Mouse (Mus musculus) neural tube, embryonic 10.5 days (tissue): ENCODE measurements at regions not wholly inside any gene's neighbourhood (a gene's known extent, or its start where the extent isn't known, plus 50 kb on each side); places are given as distances from the start of the nearest gene placed in this dataset.
A peak's percentile ranks its signal among the peaks of the same experiment; 100 is the strongest.

Source experiments
- DNase-seq: peaks from one replicate; pipeline ENCODE4 v3.0.0-alpha.2; 2017; ENCODE audit warnings: low spot score; ENCODE audit errors: extremely low spot score

DNA sequence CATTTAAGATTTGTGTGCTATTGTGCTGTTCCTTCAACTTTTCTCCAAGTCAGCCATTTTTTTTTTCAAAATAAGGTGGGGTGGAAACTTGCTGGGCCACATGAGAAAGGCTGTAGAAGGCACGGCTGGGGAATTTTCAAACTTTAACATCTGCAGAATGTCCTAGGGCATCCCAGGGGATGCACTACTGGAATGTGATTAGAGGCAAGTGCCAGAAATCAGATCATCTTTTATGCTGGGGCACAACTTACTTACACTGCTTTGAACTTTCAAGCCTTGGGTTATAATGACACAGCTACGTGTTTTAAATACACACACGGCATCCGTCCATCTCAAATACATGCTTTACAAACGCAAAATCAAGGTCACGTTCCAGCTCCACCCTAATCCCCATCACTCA, 463.0 kb downstream of the Pik3r1 start:
- DNase-seq, result no peak

- no peak for DNase-seq
Observed at GRCm38 (mm10) chr13:101301361-101301760, 466.7 kb downstream of the Pik3r1 start.

DNA sequence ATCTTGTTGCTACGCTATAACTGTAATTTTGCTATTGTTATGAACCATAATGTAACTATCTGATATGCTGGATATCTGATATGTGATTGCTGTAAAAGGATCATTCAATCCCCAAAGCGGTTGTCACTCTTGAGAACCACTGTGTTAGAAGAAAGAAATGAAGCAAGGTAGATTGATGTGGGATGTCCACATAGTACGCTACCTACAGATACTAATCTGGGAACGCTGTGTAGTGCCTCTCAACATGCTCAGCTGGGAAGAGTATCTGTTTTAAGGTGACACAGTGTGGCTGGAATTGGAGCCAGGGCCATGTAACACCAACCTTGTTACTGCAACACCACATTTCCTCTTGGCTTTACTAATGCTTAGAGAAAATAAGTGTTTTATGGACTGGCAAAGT, 456.2 kb upstream of the Slc30a5 start:
- no peak for DNase-seq

- DNase-seq, result no peak
Observed at GRCm38 (mm10) chr13:101287131-101287530, 453.9 kb upstream of the Slc30a5 start.

DNA sequence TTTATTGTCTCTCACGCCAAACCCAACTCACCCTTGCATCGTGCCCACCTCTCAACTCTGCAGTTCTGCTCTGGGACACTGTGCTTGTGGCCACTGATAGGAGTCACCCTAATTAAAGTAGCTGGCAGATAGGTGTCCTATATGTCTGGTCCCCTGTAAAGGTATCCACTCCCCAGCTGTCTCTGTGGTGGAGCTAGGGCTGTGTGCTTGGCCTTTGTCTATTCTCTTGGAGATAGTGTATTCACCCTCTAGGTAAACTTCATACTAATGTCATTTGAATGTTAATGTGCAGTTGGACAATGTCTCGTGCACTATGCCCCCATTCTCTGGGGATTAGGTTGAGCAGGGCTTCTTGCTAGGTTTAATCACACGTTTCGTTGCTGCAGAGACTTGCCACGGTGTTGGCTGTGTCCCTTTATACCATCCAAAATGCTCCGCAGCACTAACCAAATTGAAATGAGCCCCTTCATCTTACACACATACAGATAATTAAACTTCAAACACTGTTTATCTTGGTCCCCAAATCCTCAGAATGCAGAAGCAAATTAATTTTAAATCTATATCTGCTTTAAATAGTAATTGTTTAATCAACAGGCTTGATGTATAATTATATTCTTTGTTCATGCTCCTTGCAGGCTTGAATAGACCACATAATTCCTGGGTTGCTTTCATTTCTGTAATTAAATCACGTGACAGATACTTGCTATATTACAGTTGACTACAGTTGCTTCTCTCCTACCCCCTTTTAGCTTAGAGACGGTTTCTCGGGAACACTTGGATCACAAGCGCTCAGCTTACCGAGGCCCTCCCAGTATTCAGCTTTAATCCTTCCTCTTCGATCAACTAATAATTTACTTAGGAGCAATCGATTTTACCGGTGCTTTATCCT, 453.0 kb upstream of the Slc30a5 start:
- no peak for DNase-seq

- no peak for DNase-seq
Observed at GRCm38 (mm10) chr13:101278127-101278526, 444.9 kb upstream of the Slc30a5 start.

DNA sequence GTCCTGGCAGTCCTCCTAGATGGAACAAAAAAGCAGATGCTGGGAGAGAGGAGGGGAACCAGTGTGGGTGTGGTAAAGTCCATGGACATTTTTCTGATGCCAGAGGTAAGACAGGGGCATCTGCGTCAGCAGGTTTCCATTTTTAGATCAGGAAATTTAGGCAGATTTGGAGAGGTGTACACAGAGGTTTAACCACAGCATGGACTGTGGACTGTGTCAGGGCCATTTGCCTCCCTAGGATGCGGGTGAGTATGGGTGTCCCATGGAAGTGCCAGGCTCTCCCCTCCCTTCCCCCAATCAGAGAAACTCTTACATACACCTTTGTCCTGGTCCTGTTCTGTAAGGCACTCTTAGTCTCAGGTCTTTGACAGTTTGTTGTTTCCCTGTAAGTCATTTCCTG, 443.5 kb upstream of the Slc30a5 start:
- DNase-seq, result no peak

DNA sequence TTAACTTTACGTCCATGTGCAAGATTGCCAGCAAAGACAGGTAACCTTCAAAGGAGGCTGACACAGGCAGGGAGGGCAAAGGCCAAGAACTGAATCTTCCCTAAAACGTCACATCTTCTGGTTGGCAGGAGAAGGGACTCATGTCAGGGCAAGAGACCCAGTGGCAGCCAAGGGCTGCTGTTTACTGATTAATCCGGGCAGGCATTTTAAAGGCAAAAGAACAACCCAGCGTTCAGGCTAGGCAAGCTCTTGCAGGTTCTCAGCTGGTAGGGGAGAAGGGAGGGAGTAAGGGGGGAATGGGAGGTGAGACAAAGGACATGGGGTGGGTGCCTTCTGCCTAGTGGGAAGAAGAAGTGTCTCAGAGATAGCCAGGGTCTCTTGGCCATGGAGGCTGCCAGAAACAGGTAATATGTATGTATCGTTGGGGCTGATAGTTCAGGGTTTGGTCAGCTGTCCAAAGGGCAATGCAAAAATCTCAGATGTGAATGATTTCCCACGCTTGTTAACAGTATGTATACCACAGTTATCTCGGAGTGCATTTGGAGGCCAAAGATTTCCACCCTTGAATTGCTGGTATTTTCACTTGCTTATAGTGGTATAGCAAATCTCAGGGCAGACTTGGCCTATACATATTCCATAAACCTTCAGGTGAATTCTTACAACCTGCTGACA, 441.4 kb upstream of the Slc30a5 start:
- no peak for DNase-seq

DNA sequence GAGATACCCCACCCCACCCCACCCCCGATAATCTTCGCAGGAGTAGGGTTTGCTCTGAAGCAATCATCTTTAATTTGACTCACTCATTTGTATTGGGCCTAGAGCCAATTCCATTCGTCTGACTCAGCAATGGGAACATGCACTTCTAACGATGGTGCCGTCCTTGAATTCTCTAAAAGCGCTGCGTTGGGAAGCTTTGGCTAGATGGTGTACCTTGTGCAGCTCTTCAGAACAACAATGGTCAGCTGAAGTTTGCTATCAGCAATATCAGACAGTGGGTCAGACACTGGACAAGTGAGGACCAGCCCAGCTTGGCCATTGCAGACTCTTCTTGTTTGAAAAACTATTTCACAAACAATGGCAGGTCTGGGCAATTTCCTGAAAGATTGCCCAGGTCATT, 440.1 kb upstream of the Slc30a5 start:
- DNase-seq, result no peak

DNA sequence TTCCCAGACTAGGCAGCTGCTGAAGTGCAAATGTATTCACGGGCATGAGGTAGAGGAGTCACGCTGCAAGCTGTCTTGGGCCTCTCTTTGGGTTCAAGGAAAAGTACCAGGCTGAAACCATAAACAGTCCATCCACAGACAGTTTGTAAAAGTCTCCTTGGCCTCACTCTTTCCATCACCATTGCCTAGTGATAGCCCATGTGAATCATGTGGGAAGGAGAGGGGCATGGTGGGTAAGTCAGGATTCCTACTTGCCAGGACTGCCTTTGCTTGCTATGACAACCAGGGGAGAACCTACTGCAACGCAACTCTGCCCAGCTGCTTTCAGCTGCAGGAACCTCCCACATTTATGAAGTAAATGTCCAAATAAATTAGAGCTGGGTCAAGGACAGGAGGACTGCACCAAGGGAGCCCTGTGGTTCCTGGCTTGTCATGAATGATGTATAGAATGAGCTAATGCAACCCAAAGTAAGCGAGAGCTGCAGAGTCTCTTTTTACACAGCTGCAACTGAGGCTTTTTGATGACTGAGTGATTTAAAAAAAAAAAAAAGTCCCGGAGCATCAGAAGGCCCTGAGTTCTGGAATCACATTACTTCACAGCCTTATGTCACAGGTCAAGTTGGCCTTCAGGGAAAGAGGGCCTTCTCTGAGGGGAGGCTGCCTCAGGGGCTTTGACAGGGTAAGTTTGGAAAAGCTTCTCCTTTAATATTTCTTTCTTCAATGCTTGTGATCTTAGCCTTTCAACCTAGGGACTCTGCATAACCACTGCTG, 420.7 kb upstream of the Slc30a5 start:
- DNase-seq, result no peak

DNA sequence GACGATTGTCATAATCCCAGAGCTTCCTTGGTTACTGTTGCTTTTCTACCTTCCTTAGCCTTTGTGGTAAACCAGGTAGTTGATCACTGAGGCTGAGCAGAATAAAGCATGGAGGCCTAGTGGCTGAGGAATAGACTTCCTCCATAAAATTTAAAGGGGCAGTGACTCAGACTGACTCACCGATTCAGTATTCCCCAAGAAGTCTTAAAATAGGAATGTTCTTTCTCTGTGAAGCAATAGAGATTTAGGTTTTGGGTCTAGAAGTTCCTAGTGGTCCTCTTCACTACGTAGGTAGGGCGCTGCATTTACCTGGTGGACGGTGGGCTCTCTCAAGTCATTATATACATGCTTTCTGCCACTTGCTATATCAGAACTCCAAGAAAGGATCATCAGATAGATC, 416.1 kb upstream of the Slc30a5 start:
- no peak for DNase-seq

- DNase-seq, result no peak
Observed at GRCm38 (mm10) chr13:101244326-101244725, 411.1 kb upstream of the Slc30a5 start.

- no peak for DNase-seq
Observed at GRCm38 (mm10) chr13:101238860-101239259, 405.6 kb upstream of the Slc30a5 start.

- DNase-seq, result no peak
Observed at GRCm38 (mm10) chr13:101237035-101237434, 403.8 kb upstream of the Slc30a5 start.

DNA sequence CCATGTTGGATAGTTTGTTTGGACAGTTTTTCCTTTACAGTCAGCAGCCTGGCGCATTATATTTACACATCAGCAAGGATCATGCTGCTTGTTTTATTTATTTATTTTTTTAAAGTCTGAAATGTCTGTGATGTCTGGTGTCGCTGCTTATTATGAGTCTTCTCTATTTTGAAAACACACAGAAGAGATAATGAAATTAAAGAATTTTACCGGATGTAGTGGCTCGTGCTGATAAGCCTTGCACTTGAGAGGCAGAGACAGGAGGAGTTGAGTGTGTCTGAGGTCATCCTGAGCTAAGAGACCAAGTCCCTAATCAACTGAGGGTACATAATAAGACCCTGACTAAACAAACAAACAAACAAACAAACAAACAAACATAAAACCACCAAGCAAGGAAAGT, 402.6 kb upstream of the Slc30a5 start:
- DNase-seq, result no peak

DNA sequence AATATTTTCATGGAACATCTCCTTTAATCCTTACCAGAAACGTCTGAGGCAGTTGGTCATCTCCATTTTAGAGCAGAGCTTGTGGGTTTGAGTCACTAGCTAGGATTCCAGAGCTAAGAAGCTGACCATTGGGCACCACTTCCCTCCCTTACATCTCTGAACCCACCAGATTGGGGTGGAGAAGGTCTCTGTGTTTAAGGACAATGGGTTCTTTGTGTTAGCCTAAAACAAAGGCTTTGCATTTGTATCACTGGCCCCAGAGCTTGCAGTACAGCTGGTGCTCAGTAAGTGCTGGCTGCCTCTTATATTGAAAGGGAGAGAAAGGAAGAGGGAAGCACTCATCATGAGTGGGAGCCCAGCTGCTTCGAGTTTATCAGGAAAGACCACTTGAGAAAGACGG, 401.9 kb upstream of the Slc30a5 start:
- DNase-seq, result no peak

DNA sequence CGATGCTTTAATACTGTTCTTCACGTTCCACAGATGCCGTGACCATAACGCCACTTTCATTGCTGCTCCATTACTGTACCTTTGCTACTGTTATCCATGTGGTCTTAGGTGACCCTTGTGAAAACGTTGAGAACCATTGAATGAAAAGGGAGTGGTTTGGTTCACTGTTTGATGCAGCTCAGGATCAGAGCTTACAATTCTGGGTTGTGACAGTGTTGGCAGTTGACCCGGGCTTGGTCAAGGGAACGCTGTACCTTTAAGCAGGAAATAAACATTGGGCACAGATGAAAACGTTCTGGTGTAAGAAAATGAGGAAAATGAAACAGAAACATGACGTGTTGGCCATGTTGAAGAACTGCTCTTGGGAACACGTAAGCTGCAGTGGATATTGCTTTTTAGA, 401.3 kb upstream of the Slc30a5 start:
- DNase-seq, result no peak

DNA sequence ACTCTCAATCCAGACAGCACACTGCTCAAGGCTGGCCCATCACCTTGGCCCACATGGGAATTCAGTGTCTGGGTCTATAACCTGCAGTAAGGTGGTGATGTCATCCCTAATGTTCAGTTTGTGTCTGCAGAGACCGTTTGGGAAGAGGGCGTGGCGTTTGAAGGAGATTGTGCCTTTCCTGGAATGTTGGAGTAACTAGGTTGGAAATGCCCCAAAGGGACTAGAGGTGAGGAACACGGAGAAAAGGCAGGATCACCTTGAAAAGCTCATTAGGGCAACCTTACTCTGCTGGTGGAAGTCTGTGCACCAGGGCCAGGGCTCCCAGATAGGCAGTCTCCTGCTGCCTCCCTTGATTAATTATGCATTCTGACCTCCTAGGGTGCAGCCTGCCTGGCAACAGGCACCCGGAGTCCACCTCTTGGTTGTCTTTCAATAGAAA, 400.6 kb upstream of the Slc30a5 start:
- peak; percentile 41 for DNase-seq

GRCm38 (mm10) chr13:101233181-101233842, 400.1 kb upstream of the Slc30a5 start:
- no peak for DNase-seq

GRCm38 (mm10) chr13:101229861-101230260, 396.6 kb upstream of the Slc30a5 start:
- no peak for DNase-seq

- DNase-seq, result no peak
Observed at GRCm38 (mm10) chr13:101225366-101225765, 392.1 kb upstream of the Slc30a5 start.
